Mouse (Mus musculus): ENCODE results near the gene Fam136a. TPM values are rescaled to one million over a fixed set of nuclear protein-coding genes. Genes with fewer than 3 reads are reported as not detected.
"Not testable (repeated sequence)": the region's sequence is repeated elsewhere in the genome, so short reads cannot be mapped to it uniquely, and the experiment has no call there.

The Fam136a gene
- polyA plus RNA-seq, 1 experiment from 2014 or later: 137 TPM

- H3K4me1 ChIP-seq; H3K4me2 ChIP-seq (replicated peaks); H3K27me3 ChIP-seq; H3K36me3 ChIP-seq; H3K9me3 ChIP-seq; ATAC-seq (ENCODE audit: insufficient number of reproducible peaks, insufficient read depth, low FRiP score, low TSS enrichment); H3K4me3 ChIP-seq; H3K9ac ChIP-seq; H3K27ac ChIP-seq: not testable (repeated sequence)
- 86% methylated on average over 4 of the region's 4 CpGs for WGBS
Measured at GRCm38 (mm10) chr6:86336340-86336739, 29.1 kb upstream of the Fam136a start.

GRCm38 (mm10) chr6:86343656-86344055 is 21.8 kb upstream of the Fam136a start:
- H3K36me3 ChIP-seq: no peaks in the 10 kb centered on the region
- H3K9me3 ChIP-seq: no peaks in the 10 kb centered on the region
- H3K4me1 ChIP-seq: peaks cover 3% of the 10 kb centered on the region; the same call in 1 of the 2 replicates
- H3K4me3 ChIP-seq: no peak overlapping the region
- no peaks in the 10 kb centered on the region for H3K27me3 ChIP-seq
- WGBS: 16% methylated on average over 7 of the region's 7 CpGs
- no peak overlapping the region for H3K9ac ChIP-seq
- H3K4me2 ChIP-seq (replicated peaks): peak overlapping the region; percentile 21; the same call in 1 of the 2 replicates
- no peak overlapping the region for H3K27ac ChIP-seq
- no peak for ATAC-seq (ENCODE audit: insufficient number of reproducible peaks, insufficient read depth, low FRiP score, low TSS enrichment)

GRCm38 (mm10) chr6:86346063-86346462 is 19.4 kb upstream of the Fam136a start:
- Histone ChIP-seq H3K9ac (no peak overlapping the region), H3K36me3 (no peaks in the 10 kb centered on the region), H3K27me3 (no peaks in the 10 kb centered on the region), H3K4me1 (peaks cover 3% of the 10 kb centered on the region; the same call in 1 of the 2 replicates), H3K4me2 (replicated peaks) (no peak overlapping the region), H3K4me3 (no peak overlapping the region), H3K9me3 (no peaks in the 10 kb centered on the region), H3K27ac (no peak overlapping the region)
- 53% methylated on average over 2 of the region's 2 CpGs for WGBS
- no peak for ATAC-seq (ENCODE audit: insufficient number of reproducible peaks, insufficient read depth, low FRiP score, low TSS enrichment)

- Histone ChIP-seq H3K9me3 (no peaks in the 10 kb centered on the region), H3K4me2 (replicated peaks) (no peak overlapping the region), H3K36me3 (no peaks in the 10 kb centered on the region), H3K4me3 (no peak overlapping the region), H3K27me3 (no peaks in the 10 kb centered on the region), H3K4me1 (no peaks in the 10 kb centered on the region), H3K9ac (no peak overlapping the region), H3K27ac (no peak overlapping the region)
- no peak for ATAC-seq (ENCODE audit: insufficient number of reproducible peaks, insufficient read depth, low FRiP score, low TSS enrichment)
- 57% methylated on average over 7 of the region's 7 CpGs for WGBS
Measured at GRCm38 (mm10) chr6:86349257-86349656, 16.2 kb upstream of the Fam136a start.

- H3K9me3 ChIP-seq: no peaks in the 10 kb centered on the region
- ATAC-seq (ENCODE audit: insufficient number of reproducible peaks, insufficient read depth, low FRiP score, low TSS enrichment): no peak
- H3K27me3 ChIP-seq: no peaks in the 10 kb centered on the region
- no peak overlapping the region for H3K4me2 ChIP-seq (replicated peaks)
- no peak overlapping the region for H3K27ac ChIP-seq
- no peak overlapping the region for H3K4me3 ChIP-seq
- no peaks in the 10 kb centered on the region for H3K36me3 ChIP-seq
- H3K9ac ChIP-seq: no peak overlapping the region
- H3K4me1 ChIP-seq: no peaks in the 10 kb centered on the region
- WGBS: 61% methylated on average over 3 of the region's 3 CpGs
Measured at GRCm38 (mm10) chr6:86354948-86355347, 10.5 kb upstream of the Fam136a start.

GRCm38 (mm10) chr6:86356956-86357355 is 8.5 kb upstream of the Fam136a start:
- Histone ChIP-seq H3K4me3 (no peak overlapping the region), H3K9me3 (no peaks in the 10 kb centered on the region), H3K36me3 (no peaks in the 10 kb centered on the region), H3K4me1 (no peaks in the 10 kb centered on the region), H3K9ac (no peak overlapping the region), H3K27ac (no peak overlapping the region), H3K27me3 (no peaks in the 10 kb centered on the region), H3K4me2 (replicated peaks) (no peak overlapping the region)
- WGBS: 88% methylated on average over 9 of the region's 9 CpGs
- ATAC-seq (ENCODE audit: insufficient number of reproducible peaks, insufficient read depth, low FRiP score, low TSS enrichment): no peak

GRCm38 (mm10) chr6:86360691-86361090 is 4.8 kb upstream of the Fam136a start:
- 62% methylated on average over 7 of the region's 7 CpGs for WGBS
- Histone ChIP-seq H3K36me3 (no peaks in the 10 kb centered on the region), H3K4me1 (0 out of 2 replicates have a peak, but pooled peaks cover 3% of the 10 kb centered on the region), H3K4me2 (replicated peaks) (no peak overlapping the region), H3K9ac (no peak overlapping the region), H3K9me3 (no peaks in the 10 kb centered on the region), H3K27me3 (no peaks in the 10 kb centered on the region), H3K4me3 (no peak overlapping the region), H3K27ac (no peak overlapping the region)
- no peak for ATAC-seq (ENCODE audit: insufficient number of reproducible peaks, insufficient read depth, low FRiP score, low TSS enrichment)

- no peak overlapping the region for H3K9ac ChIP-seq
- H3K9me3 ChIP-seq: no peaks in the 10 kb centered on the region
- no peak overlapping the region for H3K4me3 ChIP-seq
- 86% methylated on average over 7 of the region's 7 CpGs for WGBS
- H3K36me3 ChIP-seq: no peaks in the 10 kb centered on the region
- H3K27me3 ChIP-seq: no peaks in the 10 kb centered on the region
- no peak overlapping the region for H3K27ac ChIP-seq
- no peak overlapping the region for H3K4me2 ChIP-seq (replicated peaks)
- ATAC-seq (ENCODE audit: insufficient number of reproducible peaks, insufficient read depth, low FRiP score, low TSS enrichment): no peak
- peaks cover 5% of the 10 kb centered on the region; the same call in 1 of the 2 replicates for H3K4me1 ChIP-seq
Measured at GRCm38 (mm10) chr6:86361373-86361772, 4.1 kb upstream of the Fam136a start.

- peak overlapping the region; percentile 1; the same call in 1 of the 2 replicates for H3K27ac ChIP-seq
- WGBS: 2% methylated on average over 17 of the region's 17 CpGs
Measured at GRCm38 (mm10) chr6:86364442-86365141, 854 bp upstream of the Fam136a start.

GRCm38 (mm10) chr6:86366125-86366852 is 843 bp downstream of the Fam136a start:
- no peaks in the 10 kb centered on the region for H3K9me3 ChIP-seq
- 45% methylated on average over 25 of the region's 25 CpGs for WGBS
- H3K9ac ChIP-seq: peak overlapping the region; percentile 73
- H3K4me1 ChIP-seq: peaks cover 17% of the 10 kb centered on the region
- H3K27me3 ChIP-seq: no peaks in the 10 kb centered on the region
- ATAC-seq (ENCODE audit: insufficient number of reproducible peaks, insufficient read depth, low FRiP score, low TSS enrichment): no peak
- H3K27ac ChIP-seq: peak overlapping the region; percentile 74
- H3K36me3 ChIP-seq: peaks cover 7% of the 10 kb centered on the region; the same call in 1 of the 2 replicates
- peak overlapping the region; percentile 81 for H3K4me2 ChIP-seq (replicated peaks)
- H3K4me3 ChIP-seq: peak overlapping the region; percentile 68

More at GRCm38 (mm10) chr6:86364442-86365141, 854 bp upstream of the Fam136a start:
- peaks cover 7% of the 10 kb centered on the region; the same call in 1 of the 2 replicates for H3K36me3 ChIP-seq
- no peaks in the 10 kb centered on the region for H3K9me3 ChIP-seq
- H3K4me2 ChIP-seq (replicated peaks): peak overlapping the region; percentile 81
- no peaks in the 10 kb centered on the region for H3K27me3 ChIP-seq
- H3K9ac ChIP-seq: peak overlapping the region; percentile 57; the same call in 1 of the 2 replicates
- peak; percentile 43; the same call in 1 of the 2 replicates for ATAC-seq (ENCODE audit: insufficient number of reproducible peaks, insufficient read depth, low FRiP score, low TSS enrichment)
- H3K4me1 ChIP-seq: peaks cover 10% of the 10 kb centered on the region; the same call in 1 of the 2 replicates
- peak overlapping the region; percentile 68 for H3K4me3 ChIP-seq

GRCm38 (mm10) chr6:86366853-86367249 is 1.4 kb downstream of the Fam136a start:
- Histone ChIP-seq H3K4me1 (peaks cover 17% of the 10 kb centered on the region), H3K4me2 (replicated peaks) (peak overlapping the region; percentile 81), H3K27me3 (no peaks in the 10 kb centered on the region), H3K4me3 (peak overlapping the region; percentile 68; the same call in 1 of the 2 replicates), H3K9me3 (no peaks in the 10 kb centered on the region), H3K27ac (no peak overlapping the region), H3K36me3 (peaks cover 7% of the 10 kb centered on the region; the same call in 1 of the 2 replicates), H3K9ac (peak overlapping the region; percentile 7; the same call in 1 of the 2 replicates)
- no peak for ATAC-seq (ENCODE audit: insufficient number of reproducible peaks, insufficient read depth, low FRiP score, low TSS enrichment)
- WGBS: 85% methylated on average over 2 of the region's 2 CpGs

All from embryonic facial prominence, embryonic 12.5 days (tissue).